Mouse (Mus musculus) cortical plate, adult 2 months (tissue): ENCODE measurements around the gene Dgkh.

Experiments used
- CTCF ChIP-seq: fragments of 200-500 bp; IDR thresholded peaks from 2 replicates; pipeline ENCODE4 v1.5.1; 2011; ENCODE audit warnings: mild to moderate bottlenecking, control low read depth, low read length; ENCODE audit not compliant: insufficient read depth; ENCODE audit errors: extremely low read depth
- POLR2A ChIP-seq: fragments of 200-500 bp; IDR thresholded peaks from 2 replicates; pipeline ENCODE4 v1.6.1; 2011; ENCODE audit warnings: mild to moderate bottlenecking, low read length, control low read depth; ENCODE audit not compliant: insufficient read depth; ENCODE audit errors: extremely low read depth

- TF ChIP-seq CTCF (no peak), POLR2A (no peak)
These were observed 77.5 kb downstream of the Dgkh start for GRCm38 (mm10) chr14:78654939-78655556.
